In the genomic region with DNA sequence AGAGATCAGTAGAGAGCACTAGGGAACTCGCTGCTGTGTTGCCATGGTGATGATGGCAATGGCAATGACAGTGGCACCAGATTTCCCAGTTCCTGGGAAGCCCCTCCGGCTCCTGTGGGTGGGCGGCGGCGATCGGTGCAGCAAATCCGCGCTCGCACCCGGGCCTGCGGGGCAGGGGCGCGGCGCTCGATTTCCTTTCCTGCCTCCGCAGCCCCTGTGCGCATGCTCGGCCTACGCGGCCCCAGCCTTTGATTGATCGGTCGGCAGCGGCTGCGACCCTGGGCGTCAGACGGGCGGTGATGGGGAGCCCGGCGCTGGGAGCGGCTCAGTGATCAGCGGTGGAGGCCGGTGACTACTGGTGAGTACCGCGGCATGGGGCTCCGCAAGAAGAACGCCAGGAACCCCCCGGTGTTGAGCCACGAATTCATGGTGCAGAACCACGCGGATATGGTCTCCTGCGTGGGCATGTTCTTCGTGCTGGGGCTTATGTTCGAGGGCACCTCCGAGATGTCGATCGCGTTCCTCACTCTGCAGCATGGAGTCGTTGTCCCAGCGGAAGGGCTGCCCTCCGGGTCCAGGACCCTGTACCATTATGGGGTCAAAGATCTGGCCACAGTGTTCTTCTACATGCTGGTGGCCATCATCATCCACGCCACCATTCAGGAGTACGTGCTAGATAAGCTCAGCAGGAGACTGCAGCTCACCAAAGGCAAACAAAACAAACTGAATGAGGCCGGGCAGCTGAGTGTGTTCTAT, we compare ENCODE assay signal across 8 mouse cellular contexts. TPM values are rescaled to one million over a fixed set of nuclear protein-coding genes. Genes with fewer than 3 reads are reported as not detected.
DNase-seq lines count a peak whose midpoint lies in the region; ATAC-seq and TF ChIP-seq lines count a peak whose summit lies in the region.

Tram1l1 (plus strand) TSS at position 35 of the 756 bp plus-strand sequence.

- TF ChIP-seq POLR2A in ES-Bruce4 (IDR thresholded peaks at IDR 0.05; ENCODE audit: insufficient read depth, low read length) = no peak

- peak within 1 kb of the TSS; percentile 77 for H3K4me2 ChIP-seq in embryonic facial prominence, embryonic 14.5 days (ENCODE audit: low read depth, low read length)
- peak within 1 kb of the TSS; percentile 87 for H3K4me2 ChIP-seq in lung, embryonic 15.5 days

- peak; percentile 97 for ATAC-seq in embryonic facial prominence, embryonic 14.5 days (ENCODE audit: low read depth)
- ATAC-seq in lung, embryonic 15.5 days (ENCODE audit: borderline replicate concordance, extremely low read depth, low FRiP score, low TSS enrichment) = peak; percentile 90

- no peaks in the 10 kb centered on the region for H3K36me3 ChIP-seq in ES-Bruce4 (ENCODE audit: control insufficient read depth, insufficient read depth, low read length, poor library complexity, severe bottlenecking)
- no peaks in the 10 kb centered on the region for H3K36me3 ChIP-seq in embryonic facial prominence, embryonic 14.5 days (ENCODE audit: control insufficient read depth, insufficient read depth, low read length)
- H3K36me3 ChIP-seq in lung, embryonic 15.5 days = no peaks in the 10 kb centered on the region

- TF ChIP-seq CTCF in ES-Bruce4 (IDR thresholded peaks at IDR 0.05; ENCODE audit: low read depth, low read length) = no peak

- peaks cover 2% of the 10 kb centered on the region; the same call in 1 of the 2 replicates for H3K27me3 ChIP-seq in ES-Bruce4 (ENCODE audit: control insufficient read depth, insufficient read depth, low read length, poor library complexity, severe bottlenecking)
- H3K27me3 ChIP-seq in embryonic facial prominence, embryonic 14.5 days (replicated peaks; ENCODE audit: control insufficient read depth, insufficient read depth, low read length) = no peaks in the 10 kb centered on the region
- no peaks in the 10 kb centered on the region for H3K27me3 ChIP-seq in lung, embryonic 15.5 days

- intact Hi-C loops in heart, postnatal 10 days (cut with DNase I) = no loop called here

- H3K9ac ChIP-seq in ES-Bruce4 (ENCODE audit: low read depth, poor library complexity, severe bottlenecking) = no peak within 1 kb of the TSS
- H3K9ac ChIP-seq in embryonic facial prominence, embryonic 14.5 days (ENCODE audit: low read depth, low read length) = peak within 1 kb of the TSS; percentile 77
- H3K9ac ChIP-seq in lung, embryonic 15.5 days = peak within 1 kb of the TSS; percentile 55

- H3K4me3 ChIP-seq in ES-Bruce4 (ENCODE audit: low read depth, low read length) = peak within 1 kb of the TSS; percentile 72
- H3K4me3 ChIP-seq in embryonic facial prominence, embryonic 14.5 days (ENCODE audit: low read depth, low read length) = peak within 1 kb of the TSS; percentile 66
- H3K4me3 ChIP-seq in lung, embryonic 15.5 days = peak within 1 kb of the TSS; percentile 66

- WGBS in embryonic facial prominence, embryonic 14.5 days = 6% methylated on average over 16 of the region's 53 CpGs
- WGBS in lung, embryonic 15.5 days = 1% methylated on average over 53 of the region's 53 CpGs

- peak; percentile 69 for DNase-seq in adrenal gland, postnatal 36 days
- DNase-seq in embryonic facial prominence, embryonic 14.5 days (ENCODE audit: low spot score) = peak; percentile 92
- peak; percentile 44 to 51 for DNase-seq in heart, postnatal 10 days
- DNase-seq in layer of hippocampus, adult 9-11 months = peak; percentile 85
- DNase-seq in retina, embryonic 14.5 days (ENCODE audit: low spot score) = peak; percentile 94
- no peak for DNase-seq in c-Kit-positive CD71-positive TER-119-positive erythroid progenitor cells, embryonic 14.5 days (ENCODE audit: low spot score)

- H3K9me3 ChIP-seq in ES-Bruce4 (replicated peaks; ENCODE audit: control insufficient read depth, insufficient read depth, low read length, poor library complexity, severe bottlenecking) = no peaks in the 10 kb centered on the region
- no peaks in the 10 kb centered on the region for H3K9me3 ChIP-seq in embryonic facial prominence, embryonic 14.5 days (ENCODE audit: control insufficient read depth, low read length)
- no peaks in the 10 kb centered on the region for H3K9me3 ChIP-seq in lung, embryonic 15.5 days

- no peak for TF ChIP-seq EP300 in ES-Bruce4 (IDR thresholded peaks at IDR 0.05; ENCODE audit: insufficient read depth, low read depth, low read length)

- no peak within 1 kb of the TSS for H3K27ac ChIP-seq in ES-Bruce4 (ENCODE audit: insufficient read depth, low read length)
- H3K27ac ChIP-seq in embryonic facial prominence, embryonic 14.5 days (replicated peaks; ENCODE audit: low read depth, low read length) = no peak within 1 kb of the TSS; the same call in 1 of the 2 replicates
- H3K27ac ChIP-seq in lung, embryonic 15.5 days = no peak within 1 kb of the TSS

- H3K4me1 ChIP-seq in ES-Bruce4 (ENCODE audit: control insufficient read depth, insufficient read depth, low read length) = no peaks in the 10 kb centered on the region
- peaks cover 7% of the 10 kb centered on the region; the same call in 1 of the 2 replicates for H3K4me1 ChIP-seq in embryonic facial prominence, embryonic 14.5 days (ENCODE audit: control insufficient read depth, insufficient read depth, low read length)
- H3K4me1 ChIP-seq in lung, embryonic 15.5 days = 0 out of 2 replicates have a peak, but pooled peaks cover 7% of the 10 kb centered on the region

RNA-seq across cellular contexts. Expression of gene Tram1l1, which starts in this region (rescaled TPM):
- 0.76 and 1.2 TPM in 2 replicates for polyA plus RNA-seq in ES-Bruce4 (2011; ENCODE audit: insufficient read depth, insufficient read length, low read depth, missing spikeins)
- total RNA-seq in adrenal gland, postnatal 36 days (2021) = 1 to 10 TPM; 1.1 to 1.6 TPM
- 9.8 and 13.9 TPM in 2 replicates for polyA plus RNA-seq in embryonic facial prominence, embryonic 14.5 days (2014; fragmentation: Nextera tagmentation; extraction: Ambion mirVana)
- total RNA-seq in heart, postnatal 10 days (2021) = under 1 TPM; 0.35 to 0.50 TPM
- polyA plus RNA-seq in lung, embryonic 15.5 days (2015; fragmentation: Nextera tagmentation; extraction: Ambion mirVana) = 6.2 TPM in 2 replicates

Comparison
In these comparisons a context has a peak if more than half of its experiments do, and no peak if none do; other contexts are left out.
1. Peak in DNase-seq in heart, postnatal 10 days; RNA of the gene not detected or under 1 TPM.